Mouse (Mus musculus) lung, adult 18-20 months (tissue): Measurements from ENCODE around the gene Tmem205.

ENCODE experiments used
- DNase-seq, 2 experiments: peaks; one replicate each; pipeline ENCODE4 v3.0.0; 2022; ENCODE audit warnings: mixed read lengths in 2 of 2

Tmem205 gene

DNA sequence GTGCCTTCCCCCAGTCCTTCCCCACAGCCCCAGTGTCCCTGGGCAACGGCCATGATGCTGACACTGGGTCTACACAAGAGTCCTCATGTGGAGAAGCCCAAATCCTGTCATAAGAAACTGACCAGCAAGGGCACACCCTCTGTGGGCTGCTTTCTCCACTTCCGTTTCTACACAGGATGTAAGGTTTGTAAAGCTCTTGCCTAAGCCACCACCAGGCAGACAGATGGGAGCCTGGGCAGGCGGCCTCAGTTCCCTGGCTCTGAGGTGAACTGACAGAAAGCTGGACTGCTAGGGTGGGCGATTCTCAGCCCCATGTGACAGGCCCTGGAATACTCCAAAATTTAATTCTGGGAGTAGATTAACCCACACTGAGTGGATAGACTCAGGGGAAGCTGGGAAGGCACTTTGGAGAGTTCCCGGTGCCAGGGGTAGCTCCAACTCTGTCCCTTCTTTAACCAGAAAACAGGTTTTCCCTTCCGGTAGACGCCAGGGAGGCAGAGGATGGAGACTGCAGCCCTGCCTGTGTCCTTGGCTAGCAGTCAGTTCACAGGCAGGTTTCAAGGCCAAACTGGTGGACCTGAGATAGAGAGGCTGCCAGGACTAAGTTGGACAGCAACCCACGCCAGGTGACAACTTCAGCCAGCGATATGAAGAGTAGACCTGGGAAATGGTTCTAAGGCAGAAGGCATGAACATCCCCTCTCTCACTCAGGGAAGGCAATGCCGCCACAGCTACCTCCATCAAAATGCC is 17.7 kb downstream of the Tmem205 start:
- peak in 1 of 2 experiments; percentile 15 for DNase-seq

GRCm38 (mm10) chr9:21908216-21908615 is 19.1 kb downstream of the Tmem205 start:
- no peak for DNase-seq

- no peak for DNase-seq
Measured at GRCm38 (mm10) chr9:21904031-21904430, 23.3 kb downstream of the Tmem205 start.

DNA sequence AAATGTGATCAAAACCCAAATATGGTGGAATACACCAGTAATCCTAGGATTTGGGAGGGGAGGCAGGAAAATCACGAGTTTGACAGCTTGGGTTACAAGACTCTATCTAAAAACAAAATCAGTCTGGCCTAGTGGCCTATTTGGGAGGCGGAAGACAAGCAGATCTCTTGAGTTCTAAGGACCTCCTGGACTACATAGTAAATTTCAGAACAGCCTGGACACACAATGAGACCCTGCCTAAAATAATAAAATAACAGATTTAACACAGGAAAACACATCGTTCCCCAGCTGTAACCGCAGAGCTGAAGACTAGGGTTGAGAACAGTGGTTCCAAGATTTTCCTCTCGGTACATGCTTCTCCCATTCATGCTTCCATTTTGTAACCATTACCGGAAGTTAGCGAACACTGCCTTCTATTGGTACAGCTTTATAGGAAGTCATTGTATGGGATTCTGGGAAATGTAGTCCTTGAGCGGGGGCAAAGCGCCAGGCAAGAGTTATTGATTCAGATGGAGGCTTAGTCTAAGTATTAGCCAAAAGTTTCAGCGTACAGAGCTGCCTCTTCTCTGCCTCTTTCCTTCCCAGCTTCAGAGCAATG is 26.0 kb downstream of the Tmem205 start:
- DNase-seq = peak; percentile 68 to 75

GRCm38 (mm10) chr9:21889229-21889628 is 38.1 kb downstream of the Tmem205 start:
- DNase-seq = no peak

DNA sequence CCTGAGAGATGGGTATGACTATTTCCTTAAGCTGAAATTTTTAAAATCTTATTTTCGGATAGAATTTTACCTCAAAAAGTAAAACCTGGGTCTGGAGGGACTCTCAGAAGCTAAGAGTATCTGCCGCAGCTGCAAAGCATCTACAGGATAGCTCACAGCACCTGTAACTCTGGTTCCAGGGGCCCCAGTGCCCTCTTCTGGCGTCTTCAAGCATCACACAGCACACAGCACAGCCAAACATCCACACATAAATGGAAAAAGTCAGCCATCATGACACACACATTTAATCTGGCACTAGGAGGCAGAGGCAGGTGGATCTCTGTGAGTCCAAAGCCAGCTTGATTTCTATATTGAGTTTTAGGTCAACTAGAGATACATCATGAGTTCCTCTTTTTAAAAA is 50.8 kb downstream of the Tmem205 start:
- no peak for DNase-seq

DNA sequence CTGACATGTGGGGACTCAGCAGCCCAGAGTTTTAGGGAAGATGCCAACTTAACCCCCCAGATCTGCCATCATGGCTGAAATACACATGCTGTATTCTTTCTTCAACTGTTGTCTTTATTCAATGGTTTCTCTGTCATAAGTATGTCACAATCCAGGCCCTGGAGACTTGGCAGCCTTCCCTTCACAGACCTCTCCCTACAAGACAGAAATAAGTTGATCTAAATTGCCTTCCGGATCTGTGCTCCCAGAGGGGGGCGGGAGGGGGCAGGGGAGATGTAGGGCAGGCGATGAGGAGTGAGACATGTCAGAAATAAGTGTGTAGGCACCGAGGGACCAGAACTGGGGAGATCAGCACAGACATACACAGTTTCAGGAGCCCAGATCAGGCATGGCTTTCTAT is 55.2 kb downstream of the Tmem205 start:
- DNase-seq = no peak
